Mouse (Mus musculus) midbrain, embryonic 11.5 days (tissue): ENCODE measurements around the gene Trip12. TPM values are rescaled to one million over a fixed set of nuclear protein-coding genes. Genes with fewer than 3 reads are reported as not detected.

Experiments
- ATAC-seq: fragments of 200-750 bp; cut with Nextera tagmentation; 2 replicates; pipeline ENCODE4 v1.8.0; 2017; ENCODE audit warnings: moderate TSS enrichment, moderate library complexity; ENCODE audit not compliant: low FRiP score
- DNase-seq: peaks from one replicate; pipeline ENCODE4 v3.0.0; 2015; ENCODE audit warnings: low spot score; ENCODE audit errors: missing footprints
- H3K27ac ChIP-seq: fragments of 300-500 bp; sonication (generic); 2 replicates; pipeline ENCODE4 v1.5.1; 2014; ENCODE audit warnings: low read depth, low read length
- H3K27me3 ChIP-seq: fragments of 300-500 bp; sonication (generic); 2 replicates; pipeline ENCODE4 v1.6.1; 2014; ENCODE audit warnings: mild to moderate bottlenecking, low read length, moderate library complexity, mixed read lengths; ENCODE audit not compliant: control insufficient read depth, insufficient read depth
- H3K36me3 ChIP-seq: fragments of 300-500 bp; sonication (generic); 2 replicates; pipeline ENCODE4 v1.6.1; 2014; ENCODE audit warnings: mild to moderate bottlenecking, low read length, moderate library complexity, mixed read lengths; ENCODE audit not compliant: control insufficient read depth, insufficient read depth
- H3K4me1 ChIP-seq: fragments of 300-500 bp; sonication (generic); 2 replicates; pipeline ENCODE4 v1.6.1; 2014; ENCODE audit warnings: low read length; ENCODE audit not compliant: control insufficient read depth, insufficient read depth
- H3K4me2 ChIP-seq: fragments of 300-500 bp; sonication (generic); 2 replicates; pipeline ENCODE4 v1.6.1; 2014; ENCODE audit warnings: mild to moderate bottlenecking, moderate library complexity
- H3K4me3 ChIP-seq: fragments of 300-500 bp; sonication (generic); 2 replicates; pipeline ENCODE4 v1.5.1; 2014; ENCODE audit warnings: low read depth, low read length
- H3K9ac ChIP-seq: fragments of 300-500 bp; sonication (generic); 2 replicates; pipeline ENCODE4 v1.6.1; 2014; ENCODE audit warnings: low read length
- H3K9me3 ChIP-seq: fragments of 300-500 bp; sonication (generic); 2 replicates; pipeline ENCODE4 v1.6.1; 2016; ENCODE audit warnings: low read length; ENCODE audit not compliant: control insufficient read depth
- WGBS: fragments of 180-500 bp; shearing (Covaris S2); extraction: QIAGEN DNeasy Blood & Tissue Kit; methylation state at CpG from one replicate; pipeline ENCODE4 v1.1.7; 2014; 5-methylcytosine and 5-hydroxymethylcytosine counted together
- microRNA-seq: library from miRNA; unstranded; fragments of <30 nt; microRNA quantifications from one replicate; pipeline ENCODE4, GENCODE M21; 2017
- polyA plus RNA-seq: library from polyadenylated mRNA; unstranded; fragments of >200 nt; fragmentation: Nextera tagmentation; extraction: Ambion mirVana; gene quantifications from 2 replicates; pipeline ENCODE4 v1.2.1, GENCODE M21; 2014

Trip12 gene
- polyA plus RNA-seq, 1 experiment from 2014 or later = 99.4 TPM

DNA sequence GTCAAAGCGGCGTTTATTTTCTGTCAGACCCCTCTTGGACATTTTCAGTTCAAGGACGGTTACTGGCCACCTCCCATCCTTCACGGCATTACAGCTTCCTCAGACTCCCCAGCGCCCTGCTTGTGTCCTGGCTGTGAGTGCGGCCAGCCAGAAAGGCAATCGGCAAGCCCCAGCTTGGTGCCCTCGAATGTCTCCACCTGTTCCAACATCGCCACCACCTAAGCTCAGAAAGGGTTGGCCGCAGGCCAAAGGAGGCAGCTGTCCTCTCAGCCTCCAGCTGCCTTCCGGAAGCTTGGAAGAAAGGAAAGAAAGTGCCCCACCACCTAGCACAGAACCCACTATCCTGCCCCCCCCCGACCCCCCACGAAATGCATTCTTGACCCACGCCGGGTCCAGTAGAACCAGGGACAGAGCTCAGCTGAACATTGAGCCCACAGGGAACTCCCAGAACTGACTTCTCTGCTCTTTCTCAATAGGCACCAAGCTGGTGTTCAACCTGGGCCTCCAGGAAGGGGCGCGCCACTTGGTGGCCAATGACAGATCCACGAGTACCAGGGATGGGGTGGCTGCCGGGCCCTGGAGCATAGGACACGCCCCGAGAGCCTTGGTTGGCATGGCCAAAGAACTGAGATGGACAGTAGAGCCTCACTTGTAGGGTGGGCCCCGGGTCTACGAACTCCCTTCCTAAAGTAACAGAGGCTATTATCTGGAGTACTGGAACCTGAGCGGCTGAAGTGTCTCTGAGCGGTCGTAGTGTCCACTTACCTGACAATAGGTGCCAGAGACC is 145.4 kb downstream of the Trip12 start:
- peak; percentile 90 for DNase-seq

DNA sequence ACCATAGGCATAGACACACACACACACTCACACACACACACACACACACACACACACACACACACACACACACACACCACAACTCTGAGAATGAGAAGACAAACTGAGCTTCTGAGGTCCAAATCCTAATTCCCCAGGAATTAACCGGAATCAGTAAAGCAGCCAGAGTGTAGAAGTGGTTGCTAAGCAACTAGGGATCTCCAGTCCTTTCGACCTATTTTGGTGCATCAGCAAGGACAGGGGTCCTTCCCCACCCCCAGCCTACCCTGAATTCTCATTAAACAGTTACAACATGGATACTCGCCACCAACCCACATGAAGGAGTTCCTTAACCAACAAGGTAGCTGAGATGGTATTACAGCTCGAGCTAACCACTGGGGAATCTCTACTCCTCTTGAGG is 162.4 kb downstream of the Trip12 start:
- H3K27me3 ChIP-seq = no peaks in the 10 kb centered on the region
- no peak overlapping the region for H3K9ac ChIP-seq
- no peaks in the 10 kb centered on the region for H3K9me3 ChIP-seq
- ATAC-seq (no peak), DNase-seq (no peak)
- no peaks in the 10 kb centered on the region for H3K36me3 ChIP-seq
- H3K4me1 ChIP-seq = no peaks in the 10 kb centered on the region
- no peak overlapping the region for H3K4me3 ChIP-seq
- WGBS = 49% methylated on average over 4 of the region's 4 CpGs
- no peak overlapping the region for H3K4me2 ChIP-seq
- no peak overlapping the region for H3K27ac ChIP-seq

More for the DNA sequence above, 145.4 kb downstream of the Trip12 start:
- peak overlapping the region; percentile 68 for H3K4me3 ChIP-seq
- H3K36me3 ChIP-seq = no peaks in the 10 kb centered on the region
- WGBS = 11% methylated on average over 26 of the region's 26 CpGs
- H3K27me3 ChIP-seq = no peaks in the 10 kb centered on the region
- peak; percentile 64 for ATAC-seq
- no peaks in the 10 kb centered on the region for H3K4me1 ChIP-seq
- H3K27ac ChIP-seq = peak overlapping the region; percentile 64; the same call in 1 of the 2 replicates
- H3K9me3 ChIP-seq = no peaks in the 10 kb centered on the region
- H3K9ac ChIP-seq = peak overlapping the region; percentile 75
- H3K4me2 ChIP-seq = peak overlapping the region; percentile 86

Small RNA genes within 50 kb of the gene (microRNA-seq; reads per million reads assigned to microRNA genes)
- gene Mir5126 = 121 reads per million, percentile 56 among the genes with 10 or more reads in this experiment

Other genes with a start within 250 kb of the Trip12 start
- 28.1 and 29.1 TPM in 2 replicates for gene Dner, start 144.3 kb downstream of the Trip12 start, polyA plus RNA-seq
- 10.7 and 12.3 TPM in 2 replicates for gene Fbxo36, start 675 bp downstream of the Trip12 start, polyA plus RNA-seq
- gene Slc16a14, start 94.6 kb upstream of the Trip12 start, polyA plus RNA-seq = 4.7 and 4.8 TPM in 2 replicates